Mouse (Mus musculus) gastrocnemius, postnatal 36 days (tissue): ENCODE measurements at regions not wholly inside any gene's neighbourhood (a gene's known extent, or its start where the extent isn't known, plus 50 kb on each side); places are given as distances from the start of the nearest gene placed in this dataset.
"Not testable (repeated sequence)": the region's sequence is repeated elsewhere in the genome, so short reads cannot be mapped to it uniquely, and the experiment has no call there.

ENCODE experiments used
- DNase-seq, 2 experiments: peaks; one replicate each; pipeline ENCODE4 v3.0.0; 2022
- intact Hi-C: fragments of 180-260 bp; cut with DNase I; formaldehyde crosslinking; loops from one replicate; pipeline ENCODE4 v1.15.1; 2025

DNA sequence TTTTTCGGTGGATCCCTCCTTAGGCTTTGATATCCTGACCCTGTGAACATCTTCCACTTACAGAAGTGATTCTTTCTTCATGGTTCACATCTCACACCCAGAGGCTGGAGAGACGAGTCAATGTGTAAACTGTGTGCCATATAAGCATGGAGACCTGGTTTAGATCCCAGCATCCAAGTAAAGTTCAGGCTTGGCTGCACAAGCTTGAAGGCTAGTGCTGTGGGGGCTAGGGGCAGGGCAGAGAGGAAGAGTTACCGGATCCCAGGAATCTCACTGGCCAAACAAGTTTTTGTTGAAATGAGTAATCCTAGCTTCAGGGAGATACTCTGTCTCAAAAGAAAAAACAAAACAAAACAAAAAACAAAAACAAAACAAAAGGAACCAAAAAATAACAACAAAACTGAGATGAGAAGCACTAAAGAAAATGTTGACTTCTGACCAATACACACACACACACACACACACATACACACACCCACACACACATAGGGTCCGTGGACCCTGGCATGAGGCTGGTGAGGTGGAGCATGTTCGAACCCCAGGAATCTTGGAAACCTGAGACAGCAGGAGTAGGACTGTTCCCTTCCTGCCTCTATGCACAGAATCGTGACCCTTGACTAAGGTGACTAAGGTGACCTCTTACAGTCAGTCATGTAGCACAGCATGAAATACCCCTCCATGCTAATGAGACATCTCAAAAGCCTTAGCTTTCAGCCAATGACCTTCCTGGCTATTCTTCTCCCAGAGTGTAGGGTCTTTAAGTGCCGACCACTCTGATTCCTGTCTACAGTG lies 55.2 kb downstream of the Gm12728 start:
- no peak for DNase-seq

DNA sequence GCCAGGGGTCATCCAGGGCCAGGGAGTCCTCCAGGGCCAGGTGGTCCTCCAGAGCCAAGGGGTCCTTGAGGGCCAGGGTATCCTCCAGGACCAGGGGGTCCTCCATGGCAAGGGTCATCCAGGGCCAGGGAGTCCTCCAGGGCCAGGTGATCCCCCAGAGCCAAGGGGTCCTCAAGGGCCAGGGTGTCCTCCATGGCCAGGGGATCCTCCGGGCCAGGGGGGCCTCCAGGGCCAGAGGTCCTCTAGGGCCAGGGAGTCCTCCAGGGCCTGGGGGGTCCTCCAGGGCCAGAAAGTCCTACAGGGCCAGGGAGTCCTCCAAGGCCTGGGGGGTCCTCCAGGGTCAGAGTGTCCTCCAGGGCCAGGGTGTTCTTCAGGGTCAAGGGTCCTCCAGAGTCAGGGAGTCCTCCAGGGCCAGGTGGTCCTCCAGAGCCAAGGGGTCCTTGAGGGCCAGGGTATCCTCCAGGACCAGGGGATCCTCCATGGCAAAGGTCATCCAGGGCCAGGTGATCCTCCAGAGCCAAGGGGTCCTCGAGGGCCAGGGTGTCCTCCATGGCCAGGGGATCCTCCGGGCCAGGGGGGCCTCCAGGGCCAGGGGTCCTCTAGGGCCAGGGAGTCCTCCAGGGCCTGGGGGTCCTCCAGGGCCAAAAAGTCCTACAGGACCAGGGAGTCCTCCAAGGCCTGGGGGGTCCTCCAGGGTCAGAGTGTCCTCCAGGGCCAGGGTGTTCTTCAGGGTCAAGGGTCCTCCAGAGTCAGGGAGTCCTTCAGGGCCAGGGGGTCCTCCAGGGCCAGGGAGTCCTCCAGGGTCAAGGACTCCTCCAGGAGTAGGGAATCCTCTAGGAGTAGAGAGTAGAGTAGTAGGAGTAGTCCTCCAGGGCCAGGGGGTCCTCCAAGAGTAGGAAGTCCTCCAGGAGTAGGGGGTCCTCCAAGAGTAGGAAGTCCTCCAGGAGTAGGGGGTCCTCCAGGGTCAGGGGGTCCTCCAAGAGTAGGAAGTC lies 56.6 kb downstream of the Gm12728 start:
- DNase-seq, intact Hi-C loops: not testable (repeated sequence)

More for the DNA sequence above, 55.2 kb downstream of the Gm12728 start:
- intact Hi-C loops = no loop called here

DNA sequence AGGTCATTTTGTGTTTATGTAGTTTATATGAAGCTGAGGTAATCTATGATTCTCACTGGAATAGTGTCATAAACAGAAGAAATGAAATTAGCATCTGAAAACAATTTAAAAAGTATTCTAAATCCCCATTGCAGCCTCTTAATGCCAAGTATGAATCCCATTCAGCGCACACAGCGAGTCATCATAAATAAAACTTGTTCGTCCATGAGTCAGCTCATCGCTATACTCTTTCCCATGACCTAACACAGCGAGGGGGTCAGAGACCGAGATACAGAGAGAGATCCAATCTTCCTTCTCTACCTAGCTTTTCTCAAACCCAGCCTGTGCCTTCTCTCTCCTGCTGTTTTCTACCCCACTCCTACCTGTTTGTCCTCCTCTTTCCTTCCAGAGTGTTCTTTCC lies 63.4 kb downstream of the Gm12728 start:
- no peak for DNase-seq
- intact Hi-C loops = no loop called here

DNA sequence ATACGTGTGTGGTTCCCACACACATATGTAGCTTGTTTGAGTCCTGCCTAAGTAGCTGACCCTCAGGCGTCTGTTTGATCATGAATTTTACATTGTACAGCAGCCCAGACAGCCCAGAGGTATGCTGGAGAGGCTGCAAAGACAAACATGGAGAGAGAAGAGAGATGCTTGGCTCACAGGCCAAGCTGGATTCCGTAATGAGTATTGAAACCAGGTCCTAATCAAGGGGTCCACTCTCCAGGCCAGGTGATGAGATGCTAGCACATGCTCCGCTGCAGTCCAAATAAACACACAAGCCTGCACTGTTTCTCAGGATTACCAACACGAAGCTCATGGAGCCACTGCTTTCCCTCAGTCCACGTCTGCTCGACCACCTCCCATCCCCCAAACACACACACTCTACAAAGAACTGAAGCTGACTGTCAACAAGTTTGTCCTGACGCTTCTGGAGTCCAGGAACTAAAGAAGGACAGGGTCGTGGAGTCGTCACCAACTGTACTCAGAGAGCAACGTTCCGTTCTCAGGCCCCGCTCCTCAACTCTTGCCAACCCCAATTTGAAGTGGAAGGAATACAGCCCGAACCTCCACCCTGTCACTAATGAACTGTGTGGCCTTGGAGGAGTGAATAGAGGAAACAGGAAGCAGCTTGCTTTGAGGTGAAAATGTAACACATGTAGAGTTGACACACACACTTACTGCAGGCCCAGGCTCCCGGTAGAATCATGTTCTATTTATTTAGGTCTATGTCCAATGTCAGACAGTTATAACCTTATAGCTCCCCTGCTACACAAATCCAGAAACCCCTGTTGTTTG lies 69.6 kb downstream of the Gm12728 start:
- intact Hi-C loops = no loop called here
- no peak for DNase-seq

DNA sequence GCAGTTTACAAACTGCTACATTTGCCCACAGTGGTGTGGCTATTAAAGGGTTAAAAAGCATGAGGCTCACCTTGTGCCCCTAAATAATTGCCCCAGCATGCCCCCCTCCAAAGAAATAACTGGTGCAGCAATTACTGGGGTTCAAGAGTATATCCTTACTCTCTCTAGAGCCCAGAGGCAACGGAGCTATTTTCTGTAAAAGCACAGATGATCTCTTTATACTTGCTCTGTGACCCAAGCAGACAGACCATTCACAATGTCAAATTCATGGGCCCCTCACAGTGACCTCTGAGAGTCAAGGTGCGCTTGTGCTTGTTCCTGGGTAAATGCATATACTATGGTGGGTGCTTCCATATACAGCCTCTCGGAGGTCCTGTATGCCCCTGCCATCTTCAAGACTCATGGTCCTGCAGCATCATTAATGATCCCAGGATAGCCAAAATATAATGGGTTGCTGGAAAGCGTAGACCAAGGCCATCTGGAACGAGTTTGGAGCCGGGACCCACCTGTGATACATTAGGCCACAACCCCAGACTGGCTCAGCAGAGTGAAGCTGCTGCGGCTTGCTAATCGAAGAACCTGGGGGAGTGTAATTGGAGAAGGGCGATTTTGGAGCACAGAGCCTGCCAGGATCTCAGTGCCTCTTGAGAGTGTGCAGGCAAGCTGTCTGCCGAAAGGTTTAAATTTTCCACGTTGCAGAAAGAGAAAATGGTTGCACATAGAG lies 71.4 kb downstream of the Gm12728 start:
- DNase-seq = peak in 1 of 2 experiments; percentile 11
- intact Hi-C loops = no loop called here

DNA sequence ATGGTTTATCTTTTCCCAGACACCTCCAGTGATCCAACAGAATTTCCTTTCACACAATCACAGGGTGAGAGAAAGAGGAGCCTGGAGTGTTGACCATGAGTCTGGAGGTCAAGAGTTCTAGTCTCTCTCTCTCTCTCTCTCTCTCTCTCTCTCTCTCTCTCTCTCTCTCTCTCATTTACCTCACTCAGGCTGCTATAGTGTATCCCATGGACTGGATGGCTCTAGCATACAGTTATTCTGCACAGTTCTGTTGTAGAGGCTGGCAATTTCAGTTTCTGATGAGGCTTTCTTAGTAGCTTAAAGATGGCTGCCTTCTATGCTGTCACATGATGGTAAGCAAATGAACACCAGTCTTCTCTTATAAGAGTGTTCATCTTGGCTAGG lies 72.0 kb downstream of the Gm12728 start:
- intact Hi-C loops = no loop called here
- DNase-seq = no peak

DNA sequence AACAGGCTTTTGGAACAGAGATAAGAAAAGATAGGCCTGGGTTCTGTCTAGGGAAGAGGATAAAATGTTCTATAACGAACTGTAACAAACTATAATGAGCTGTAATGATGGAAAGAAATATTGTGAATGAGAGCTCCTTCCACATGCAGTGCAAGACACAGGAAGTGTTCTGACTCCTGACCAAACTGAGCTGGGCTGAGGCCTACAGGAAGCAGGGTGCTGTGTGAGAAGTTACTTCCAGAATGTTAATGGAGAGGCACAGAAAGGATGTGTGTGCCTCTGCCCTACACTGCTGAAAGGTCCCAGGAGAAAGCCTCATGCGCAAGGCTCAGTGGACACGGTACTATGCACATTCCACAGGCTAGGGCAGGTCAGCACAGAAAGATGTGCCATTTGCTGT lies 80.8 kb downstream of the Gm12728 start:
- intact Hi-C loops = no loop called here
- DNase-seq = no peak

DNA sequence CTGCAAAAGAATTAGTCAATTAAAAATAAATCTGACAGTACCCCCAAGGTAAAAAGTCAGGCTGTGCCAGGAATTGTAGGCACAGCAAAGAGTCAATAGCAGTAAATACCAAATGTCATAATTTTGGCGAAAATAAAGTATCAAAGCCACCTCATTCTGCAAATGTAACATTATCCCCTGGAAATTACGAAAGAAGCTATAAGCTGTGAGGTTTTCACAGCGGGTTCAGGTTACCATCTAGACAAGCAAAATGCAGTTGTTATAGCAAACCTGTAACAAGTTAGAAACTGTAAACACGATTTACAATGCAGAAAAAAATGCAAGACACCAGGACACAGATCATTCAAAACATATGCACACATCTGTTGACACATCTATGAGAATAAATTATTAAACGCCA lies 87.6 kb downstream of the Gm12728 start:
- no peak for DNase-seq
- intact Hi-C loops = no loop called here

DNA sequence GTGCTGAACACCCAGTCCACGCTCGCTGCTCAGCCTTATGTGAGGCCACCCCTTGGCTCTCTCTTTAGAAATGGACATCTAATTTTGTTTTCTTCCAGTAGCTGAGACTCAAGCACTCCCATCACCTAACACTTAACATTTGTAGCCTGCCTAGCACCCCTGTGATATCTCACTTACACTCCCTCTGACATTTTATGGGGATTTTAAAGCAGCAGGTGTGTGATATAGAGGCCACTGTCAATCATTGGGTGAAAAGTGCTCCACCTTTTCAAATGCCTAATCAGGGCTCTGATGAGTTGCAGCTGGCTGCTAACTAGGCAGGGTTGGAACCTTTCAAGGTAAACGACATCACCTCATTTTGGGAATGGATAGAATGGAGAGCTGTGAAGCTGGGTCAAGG lies 90.2 kb downstream of the Gm12728 start:
- no peak for DNase-seq
- intact Hi-C loops = no loop called here

DNA sequence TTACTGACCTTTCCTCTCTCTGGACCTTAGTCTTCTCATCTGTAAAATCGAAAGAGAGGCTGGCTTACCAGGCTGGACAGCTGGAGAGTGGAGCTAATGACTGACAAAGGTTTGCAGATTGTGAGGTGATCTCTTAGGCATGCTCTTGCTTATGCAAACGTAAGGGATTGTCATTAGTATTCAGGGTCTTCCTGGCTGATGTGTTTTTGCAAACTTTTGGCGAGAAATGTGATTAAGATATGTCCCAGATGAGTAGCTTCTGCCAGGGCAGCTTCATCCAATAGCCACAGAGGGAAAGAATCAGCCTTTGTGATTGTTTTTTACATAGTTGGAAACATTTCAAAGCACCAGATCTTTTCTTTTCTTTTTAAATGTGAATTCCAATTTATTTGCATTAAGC lies 95.1 kb downstream of the Gm12728 start:
- no peak for DNase-seq
- intact Hi-C loops = no loop called here

DNA sequence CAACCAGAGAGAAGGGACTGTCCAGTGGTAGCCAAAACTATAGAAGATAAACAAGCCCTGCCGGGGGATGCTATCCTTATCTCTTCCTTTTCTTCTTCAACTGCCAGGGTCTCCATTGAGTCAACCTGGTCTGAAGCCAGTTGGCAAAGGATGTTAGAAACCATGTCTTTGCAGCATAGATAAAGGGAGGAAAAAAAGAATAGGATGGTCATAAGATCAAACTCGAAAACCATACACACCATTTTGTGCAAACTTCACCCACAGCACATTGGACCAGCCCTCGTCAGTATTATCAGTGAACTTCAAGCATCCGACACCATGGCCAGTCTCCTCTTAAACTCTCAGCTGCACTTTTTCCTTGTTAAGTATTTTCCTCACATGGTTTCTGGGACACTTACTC lies 101.8 kb downstream of the Gm12728 start:
- no peak for DNase-seq
- intact Hi-C loops = no loop called here

DNA sequence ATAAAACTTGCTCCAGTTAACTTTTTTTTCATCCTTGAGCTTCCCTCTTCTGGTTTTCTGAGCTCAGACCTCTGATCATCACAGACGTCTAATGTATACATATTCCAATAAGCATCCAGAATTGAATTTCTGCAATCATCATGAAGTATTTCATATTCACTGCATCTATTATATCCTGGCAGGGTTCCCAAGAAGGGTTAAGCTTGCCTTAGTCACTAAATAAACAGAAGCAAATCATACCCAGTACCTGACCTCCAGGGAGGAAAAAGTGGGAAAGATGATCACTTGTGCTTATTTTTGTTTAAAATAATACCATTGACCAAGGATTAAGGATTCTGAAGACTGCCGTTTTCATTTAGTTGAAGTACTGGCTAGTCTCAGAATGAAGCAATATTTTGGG lies 102.4 kb downstream of the Gm12728 start:
- DNase-seq = no peak
- intact Hi-C loops = no loop called here

DNA sequence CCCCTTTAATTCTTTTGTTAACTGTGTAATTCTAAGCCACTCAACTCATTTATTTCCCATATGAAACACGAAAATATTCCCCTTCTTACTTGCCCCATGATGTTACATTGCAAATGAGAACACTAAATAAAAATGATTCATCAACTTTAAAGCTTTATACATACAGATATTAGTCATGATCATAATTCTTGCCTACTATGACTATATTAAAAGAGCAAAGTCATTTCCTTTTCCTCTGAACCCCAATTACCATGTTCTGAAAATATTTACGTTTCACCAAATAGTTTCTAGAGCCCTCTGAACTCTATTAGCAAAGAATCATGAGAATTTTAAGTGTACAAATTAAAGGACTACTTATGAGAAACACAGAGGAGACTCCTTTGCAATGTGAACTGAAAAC lies 105.4 kb downstream of the Gm12728 start:
- intact Hi-C loops = no loop called here
- DNase-seq = no peak

DNA sequence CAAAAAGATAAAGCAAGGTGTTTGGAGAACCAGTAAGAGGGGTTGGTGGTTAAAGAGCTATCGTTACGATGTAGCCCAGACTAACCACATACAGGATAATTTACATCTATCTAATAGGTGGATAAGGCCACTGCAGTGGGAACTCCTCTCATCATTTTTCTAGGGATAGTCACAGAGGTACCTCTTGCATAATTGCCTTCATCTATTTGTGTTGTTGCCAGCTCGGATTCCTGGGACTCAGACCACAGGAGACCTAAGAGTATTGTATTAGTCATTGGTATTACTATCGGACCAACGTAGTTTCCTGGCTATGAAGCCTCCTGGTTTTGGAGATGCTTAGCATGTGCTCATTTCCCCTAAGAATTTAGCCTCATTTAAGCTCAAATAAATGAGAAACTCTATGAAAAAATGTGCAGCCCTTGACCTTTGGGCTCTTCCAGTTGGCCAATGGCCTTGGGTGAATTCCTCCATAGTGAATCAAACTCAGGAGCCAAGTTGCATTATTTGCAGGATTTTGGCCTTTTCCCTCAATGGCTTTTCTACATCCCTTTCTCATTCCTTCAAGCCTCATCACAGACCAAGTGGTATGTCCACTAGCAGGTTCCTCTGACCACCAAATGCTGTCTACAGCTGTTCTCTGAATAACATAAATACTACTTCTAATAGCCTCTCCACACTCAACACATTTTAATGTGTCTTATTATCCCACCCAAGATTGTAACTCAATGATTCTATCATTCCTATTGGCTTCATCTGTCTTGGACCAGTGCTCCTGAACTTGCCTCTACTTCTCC lies 108.6 kb downstream of the Gm12728 start:
- intact Hi-C loops = no loop called here
- DNase-seq = peak in 1 of 2 experiments; percentile 25

DNA sequence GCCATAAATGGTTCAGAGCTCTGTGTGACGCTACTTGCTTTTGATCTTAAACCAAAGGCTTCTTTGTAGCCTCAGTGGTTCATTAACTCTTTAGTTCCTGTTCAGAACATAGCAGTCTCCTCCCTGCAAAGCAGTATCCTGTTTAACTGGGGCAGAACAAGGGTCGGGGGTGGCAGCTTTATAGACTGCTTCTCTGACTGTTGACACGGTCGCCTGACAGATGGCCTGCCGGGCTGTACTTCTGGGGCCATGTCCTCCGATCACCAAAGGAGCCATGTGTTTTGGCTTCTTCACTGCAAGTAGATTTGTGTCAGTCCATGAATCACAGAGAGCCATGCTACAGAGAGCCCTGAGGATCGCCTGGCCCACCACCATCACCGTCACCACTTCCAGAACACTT lies 115.2 kb downstream of the Gm12728 start:
- DNase-seq = no peak
- intact Hi-C loops = no loop called here

DNA sequence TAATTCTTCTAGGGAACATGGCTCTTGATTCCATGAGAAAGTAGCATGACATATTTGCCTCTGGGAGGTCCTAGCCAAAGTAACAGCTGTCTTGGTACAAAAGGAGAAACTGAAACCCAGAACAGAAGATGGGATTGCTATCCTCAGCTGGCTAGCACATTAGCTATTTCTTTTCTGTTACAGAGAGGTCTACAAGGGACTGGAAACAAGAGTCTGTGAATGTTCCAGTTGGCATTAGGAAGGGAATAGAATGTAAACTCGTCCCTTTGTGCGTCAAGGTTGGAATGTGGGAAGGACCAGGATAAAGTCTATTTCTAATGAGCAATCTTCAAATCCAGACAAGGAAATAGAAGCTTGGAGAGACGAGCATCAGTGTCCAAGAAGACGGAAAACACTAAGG lies 116.7 kb downstream of the Gm12728 start:
- intact Hi-C loops = no loop called here

DNA sequence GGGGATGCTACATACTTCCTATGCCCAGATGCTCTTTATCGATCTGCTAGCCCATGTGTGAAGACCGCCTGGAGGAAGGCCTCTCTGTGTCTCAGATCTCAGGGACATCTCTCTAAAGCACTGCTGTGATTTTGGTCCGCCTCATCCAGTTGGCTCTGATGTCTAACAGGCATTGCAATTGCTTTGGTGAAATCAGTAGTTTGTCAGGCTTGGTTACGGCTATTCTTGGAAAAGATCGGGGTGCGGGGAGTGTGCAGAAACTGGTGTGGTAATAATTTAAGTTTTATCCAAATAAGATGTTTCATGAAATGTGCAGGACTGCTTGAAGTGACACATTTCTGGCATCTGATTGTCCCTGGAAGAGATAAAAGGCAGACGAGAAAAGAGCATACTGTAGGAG lies 117.9 kb downstream of the Gm12728 start:
- intact Hi-C loops = no loop called here
- no peak for DNase-seq

More for the DNA sequence above, 116.7 kb downstream of the Gm12728 start:
- no peak for DNase-seq

DNA sequence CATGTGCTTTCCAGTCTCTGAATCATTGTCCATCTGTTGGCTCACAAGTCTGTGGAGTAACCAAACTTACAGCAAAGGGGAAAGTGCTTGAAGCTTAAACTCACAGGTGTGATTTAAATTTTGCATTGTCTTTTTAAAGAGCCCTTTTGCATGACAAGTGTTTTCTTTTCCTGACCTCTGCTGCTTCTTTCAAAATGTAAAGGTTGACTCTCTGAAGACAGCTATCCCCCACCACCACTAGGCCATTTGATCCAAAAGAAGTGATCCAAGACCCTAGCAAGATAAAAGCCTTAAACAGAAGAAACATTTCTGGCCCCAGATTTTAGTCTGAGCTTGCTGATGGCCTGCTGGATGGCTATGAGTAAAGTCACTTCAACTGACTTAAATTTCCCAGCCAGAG lies 118.6 kb downstream of the Gm12728 start:
- intact Hi-C loops = no loop called here

DNA sequence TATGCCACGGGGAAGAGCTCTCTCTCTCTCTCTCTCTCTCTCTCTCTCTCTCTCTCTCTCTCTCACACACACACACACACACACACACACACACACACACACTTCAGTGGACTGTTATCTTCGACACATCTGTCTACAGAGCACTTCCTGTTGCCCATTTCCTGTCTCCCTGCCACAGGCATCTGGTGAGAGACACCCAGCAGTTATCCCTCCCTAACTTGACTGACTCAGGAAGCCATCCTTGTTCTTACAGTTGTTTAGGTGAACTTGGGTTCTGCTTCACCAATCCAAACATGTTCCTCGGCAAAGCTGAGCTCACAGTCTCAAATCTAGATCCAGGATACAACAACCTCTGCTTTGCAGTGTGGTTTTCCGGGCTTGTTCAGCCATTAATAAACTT lies 119.6 kb downstream of the Gm12728 start:
- no peak for DNase-seq
- intact Hi-C loops = no loop called here

More for the DNA sequence above, 118.6 kb downstream of the Gm12728 start:
- no peak for DNase-seq
